In genomic region chr1:130811316-130811715, GRCm38 (mm10) we compare ENCODE assay signal across 31 mouse cellular contexts. TPM values are rescaled to one million over a fixed set of nuclear protein-coding genes. Genes with fewer than 3 reads are reported as not detected.
DNase-seq lines count a peak whose midpoint lies in the region; ATAC-seq and TF ChIP-seq lines count a peak whose summit lies in the region.
"Had no signal": no experiment of that assay in that cellular context is flagged by ENCODE, and none has a peak within 500 bp of the region (broad histone marks: within the 10 kb centered on the region; RNA-seq: fewer than 3 reads in every experiment).

No protein-coding gene starts in this region.

- H3K4me3 ChIP-seq in forebrain, embryonic 11.5 days (ENCODE audit: low read depth, low read length) = no peak overlapping the region
- H3K4me3 ChIP-seq in forebrain, embryonic 12.5 days (replicated peaks) = no peak overlapping the region
- no peak overlapping the region for H3K4me3 ChIP-seq in heart, embryonic 10.5 days
- no peak overlapping the region for H3K4me3 ChIP-seq in hindbrain, postnatal 0 days (ENCODE audit: low read length)
- H3K4me3 ChIP-seq in hindbrain, embryonic 12.5 days = no peak overlapping the region
- H3K4me3 ChIP-seq: embryonic facial prominence, embryonic 10.5 days; embryonic facial prominence, embryonic 13.5 days; erythroblast, embryonic 14.5 days; forebrain, embryonic 15.5 days; heart, embryonic 13.5 days had no signal

- H3K27me3 ChIP-seq in forebrain, embryonic 11.5 days (ENCODE audit: control insufficient read depth, insufficient read depth, low read length) = no peaks in the 10 kb centered on the region
- no peaks in the 10 kb centered on the region for H3K27me3 ChIP-seq in forebrain, embryonic 12.5 days
- peaks cover 7% of the 10 kb centered on the region; the same call in 1 of the 2 replicates for H3K27me3 ChIP-seq in heart, embryonic 10.5 days (ENCODE audit: insufficient read depth, poor library complexity, severe bottlenecking)
- H3K27me3 ChIP-seq in hindbrain, postnatal 0 days (ENCODE audit: insufficient read depth, low read length) = no peaks in the 10 kb centered on the region
- H3K27me3 ChIP-seq in hindbrain, embryonic 12.5 days = no peaks in the 10 kb centered on the region
- H3K27me3 ChIP-seq: embryonic facial prominence, embryonic 13.5 days; forebrain, embryonic 15.5 days had no signal

- H3K4me1 ChIP-seq in forebrain, embryonic 11.5 days (replicated peaks; ENCODE audit: control insufficient read depth, insufficient read depth, low read length) = no peaks in the 10 kb centered on the region
- H3K4me1 ChIP-seq in forebrain, embryonic 12.5 days = no peaks in the 10 kb centered on the region
- H3K4me1 ChIP-seq in heart, embryonic 10.5 days = no peaks in the 10 kb centered on the region
- H3K4me1 ChIP-seq in hindbrain, postnatal 0 days (ENCODE audit: insufficient read depth, low read length) = no peaks in the 10 kb centered on the region
- H3K4me1 ChIP-seq in hindbrain, embryonic 12.5 days = no peaks in the 10 kb centered on the region
- H3K4me1 ChIP-seq: embryonic facial prominence, embryonic 10.5 days; embryonic facial prominence, embryonic 13.5 days; forebrain, embryonic 15.5 days; heart, embryonic 13.5 days had no signal

- peak; percentile 42 for DNase-seq in forebrain, embryonic 11.5 days (ENCODE audit: low spot score)
- peak; percentile 52 for DNase-seq in heart, embryonic 10.5 days (ENCODE audit: low spot score)
- DNase-seq in heart, postnatal 14 days = no peak
- DNase-seq in hindbrain, postnatal 0 days (ENCODE audit: low spot score) = no peak
- DNase-seq: adrenal gland, adult 8-10 months; adrenal gland, postnatal 25 days; cerebellum, adult 11-12 months; cerebellum, adult 8-10 months; cerebellum, postnatal 10 days; cerebellum, postnatal 36 days; embryo, embryonic 11 days; gastrocnemius, postnatal 10 days; gastrocnemius, postnatal 36 days; kidney, adult 18-20 months; kidney, adult 9 months had no signal

- no peak overlapping the region for H3K4me2 ChIP-seq in forebrain, embryonic 11.5 days (ENCODE audit: low read depth, low read length, severe bottlenecking)
- no peak overlapping the region for H3K4me2 ChIP-seq in forebrain, embryonic 12.5 days
- H3K4me2 ChIP-seq in hindbrain, postnatal 0 days (ENCODE audit: low read depth, low read length) = 0 out of 2 replicates have a peak overlapping the region, but pooled peaks have one; percentile 1
- H3K4me2 ChIP-seq in hindbrain, embryonic 12.5 days (replicated peaks) = no peak overlapping the region
- H3K4me2 ChIP-seq: embryonic facial prominence, embryonic 13.5 days; forebrain, embryonic 15.5 days; heart, embryonic 13.5 days had no signal

- H3K9me3 ChIP-seq in forebrain, embryonic 11.5 days (ENCODE audit: control insufficient read depth, low read length) = no peaks in the 10 kb centered on the region
- H3K9me3 ChIP-seq in forebrain, embryonic 12.5 days = no peaks in the 10 kb centered on the region
- H3K9me3 ChIP-seq in heart, embryonic 10.5 days = no peaks in the 10 kb centered on the region
- no peaks in the 10 kb centered on the region for H3K9me3 ChIP-seq in hindbrain, postnatal 0 days (ENCODE audit: low read length)
- H3K9me3 ChIP-seq in hindbrain, embryonic 12.5 days (replicated peaks) = no peaks in the 10 kb centered on the region
- H3K9me3 ChIP-seq: embryonic facial prominence, embryonic 10.5 days; embryonic facial prominence, embryonic 13.5 days; forebrain, embryonic 15.5 days; heart, embryonic 13.5 days had no signal

- TF ChIP-seq CTCF in hindbrain, postnatal 0 days (IDR thresholded peaks at IDR 0.05; ENCODE audit: low read depth) = no peak

- no peaks in the 10 kb centered on the region for H3K36me3 ChIP-seq in forebrain, embryonic 11.5 days (ENCODE audit: control insufficient read depth, insufficient read depth, low read length)
- H3K36me3 ChIP-seq in forebrain, embryonic 12.5 days (replicated peaks) = no peaks in the 10 kb centered on the region
- H3K36me3 ChIP-seq in heart, embryonic 10.5 days = no peaks in the 10 kb centered on the region
- no peaks in the 10 kb centered on the region for H3K36me3 ChIP-seq in hindbrain, postnatal 0 days (ENCODE audit: insufficient read depth, low read length)
- H3K36me3 ChIP-seq in hindbrain, embryonic 12.5 days = no peaks in the 10 kb centered on the region
- H3K36me3 ChIP-seq: embryonic facial prominence, embryonic 10.5 days; embryonic facial prominence, embryonic 13.5 days; forebrain, embryonic 15.5 days; heart, embryonic 13.5 days had no signal

- WGBS in forebrain, embryonic 11.5 days = 71% methylated on average over 17 of the region's 17 CpGs
- WGBS in forebrain, embryonic 12.5 days = 69% methylated on average over 17 of the region's 17 CpGs
- WGBS in heart, embryonic 10.5 days = 69% methylated on average over 17 of the region's 17 CpGs
- 44% methylated on average over 17 of the region's 17 CpGs for WGBS in hindbrain, postnatal 0 days
- 51% methylated on average over 17 of the region's 17 CpGs for WGBS in hindbrain, embryonic 12.5 days

- intact Hi-C loops in heart, postnatal 14 days (cut with DNase I) = no loop called here

- H3K27ac ChIP-seq in forebrain, embryonic 11.5 days (ENCODE audit: low read depth, low read length) = no peak overlapping the region
- no peak overlapping the region for H3K27ac ChIP-seq in forebrain, embryonic 12.5 days
- no peak overlapping the region for H3K27ac ChIP-seq in heart, embryonic 10.5 days
- no peak overlapping the region for H3K27ac ChIP-seq in hindbrain, postnatal 0 days
- no peak overlapping the region for H3K27ac ChIP-seq in hindbrain, embryonic 12.5 days
- H3K27ac ChIP-seq: embryonic facial prominence, embryonic 10.5 days; embryonic facial prominence, embryonic 13.5 days; forebrain, embryonic 15.5 days; heart, embryonic 13.5 days had no signal

- no peak for ATAC-seq in forebrain, embryonic 11.5 days (replicated peaks; ENCODE audit: low FRiP score)
- ATAC-seq in forebrain, embryonic 12.5 days (ENCODE audit: low FRiP score) = no peak
- ATAC-seq in hindbrain, postnatal 0 days = no peak
- no peak for ATAC-seq in hindbrain, embryonic 12.5 days (ENCODE audit: low FRiP score)
- ATAC-seq: activated CD4-positive, CD25-positive, alpha-beta regulatory T cell, adult 4 months; forebrain, embryonic 15.5 days; intestine, embryonic 16.5 days had no signal

- no peak overlapping the region for H3K9ac ChIP-seq in forebrain, embryonic 11.5 days (ENCODE audit: low read length)
- H3K9ac ChIP-seq in forebrain, embryonic 12.5 days = no peak overlapping the region
- no peak overlapping the region for H3K9ac ChIP-seq in hindbrain, postnatal 0 days (replicated peaks; ENCODE audit: low read length)
- no peak overlapping the region for H3K9ac ChIP-seq in hindbrain, embryonic 12.5 days
- H3K9ac ChIP-seq: embryonic facial prominence, embryonic 13.5 days; forebrain, embryonic 15.5 days; heart, embryonic 13.5 days had no signal

RNA-seq across cellular contexts. Expression of gene Fcamr, which starts 10.6 kb away (rescaled TPM):
- not detected in 2 replicates for polyA plus RNA-seq in forebrain, embryonic 11.5 days (2014; fragmentation: Nextera tagmentation; extraction: Ambion mirVana)
- polyA plus RNA-seq in forebrain, embryonic 12.5 days (2016; fragmentation: Nextera tagmentation; extraction: Ambion mirVana) = not detected in 2 replicates
- 0.18 TPM in 1 of 2 replicates, not detected in the other for polyA plus RNA-seq in heart, embryonic 10.5 days (2016; fragmentation: Nextera tagmentation; extraction: Ambion mirVana)
- total RNA-seq in heart, postnatal 14 days (2021) = under 1 TPM; 0.17 to 0.41 TPM
- not detected in 2 replicates for total RNA-seq in hindbrain, postnatal 0 days (2014; rRNA removed)
- not detected in 2 replicates for polyA plus RNA-seq in hindbrain, postnatal 0 days (2015; fragmentation: Nextera tagmentation; extraction: Ambion mirVana)
- polyA plus RNA-seq in hindbrain, embryonic 12.5 days (2016; fragmentation: Nextera tagmentation; extraction: Ambion mirVana) = not detected in 2 replicates
- total RNA-seq: adrenal gland, postnatal 25 days; gastrocnemius, adult 18-20 months; gastrocnemius, postnatal 10 days; granulocyte monocyte progenitor cell, adult 5-6 weeks; hematopoietic stem cell, adult 5-6 weeks had no signal
- polyA plus RNA-seq: activated CD4-positive, CD25-positive, alpha-beta regulatory T cell, adult 4 months; cortical plate, adult 2 months; embryonic facial prominence, embryonic 10.5 days; embryonic facial prominence, embryonic 13.5 days; erythroblast, embryonic 14.5 days; forebrain, embryonic 15.5 days; heart, embryonic 13.5 days; heart, embryonic 16.5 days had no signal

RNA-seq across cellular contexts. Expression of gene Pigr, which starts 15.2 kb away (rescaled TPM):
- polyA plus RNA-seq in forebrain, embryonic 11.5 days (2014; fragmentation: Nextera tagmentation; extraction: Ambion mirVana) = not detected in 2 replicates
- polyA plus RNA-seq in forebrain, embryonic 12.5 days (2016; fragmentation: Nextera tagmentation; extraction: Ambion mirVana) = not detected in 2 replicates
- polyA plus RNA-seq in heart, embryonic 10.5 days (2016; fragmentation: Nextera tagmentation; extraction: Ambion mirVana) = not detected in 2 replicates
- total RNA-seq in heart, postnatal 14 days (2021) = under 1 TPM in 1 of 2 experiments, not detected in 1; 0.19 TPM
- not detected in 2 replicates for total RNA-seq in hindbrain, postnatal 0 days (2014; rRNA removed)
- not detected in 2 replicates for polyA plus RNA-seq in hindbrain, postnatal 0 days (2015; fragmentation: Nextera tagmentation; extraction: Ambion mirVana)
- not detected in 2 replicates for polyA plus RNA-seq in hindbrain, embryonic 12.5 days (2016; fragmentation: Nextera tagmentation; extraction: Ambion mirVana)
- total RNA-seq: adrenal gland, postnatal 25 days; gastrocnemius, postnatal 10 days; granulocyte monocyte progenitor cell, adult 5-6 weeks; heart, postnatal 25 days; hematopoietic stem cell, adult 5-6 weeks had no signal
- polyA plus RNA-seq: cortical plate, adult 2 months; embryonic facial prominence, embryonic 10.5 days; embryonic facial prominence, embryonic 13.5 days; forebrain, embryonic 15.5 days; heart, embryonic 13.5 days had no signal

RNA-seq across cellular contexts. Expression of gene Fcmr, which starts 54.2 kb away (rescaled TPM):
- polyA plus RNA-seq in forebrain, embryonic 11.5 days (2014; fragmentation: Nextera tagmentation; extraction: Ambion mirVana) = not detected in 2 replicates
- not detected in 2 replicates for polyA plus RNA-seq in forebrain, embryonic 12.5 days (2016; fragmentation: Nextera tagmentation; extraction: Ambion mirVana)
- polyA plus RNA-seq in heart, embryonic 10.5 days (2016; fragmentation: Nextera tagmentation; extraction: Ambion mirVana) = 2.7 and 2.8 TPM in 2 replicates
- total RNA-seq in heart, postnatal 14 days (2021) = under 1 TPM; 0.41 to 0.61 TPM
- total RNA-seq in hindbrain, postnatal 0 days (2014; rRNA removed) = 0.75 and 2.2 TPM in 2 replicates
- 2.5 and 2.7 TPM in 2 replicates for polyA plus RNA-seq in hindbrain, postnatal 0 days (2015; fragmentation: Nextera tagmentation; extraction: Ambion mirVana)
- not detected in 2 replicates for polyA plus RNA-seq in hindbrain, embryonic 12.5 days (2016; fragmentation: Nextera tagmentation; extraction: Ambion mirVana)
- total RNA-seq: ES-E14; gastrocnemius, postnatal 36 days; granulocyte monocyte progenitor cell, adult 5-6 weeks; hematopoietic stem cell, adult 5-6 weeks had no signal
- polyA plus RNA-seq: embryonic facial prominence, embryonic 10.5 days; embryonic facial prominence, embryonic 13.5 days; erythroblast, embryonic 14.5 days; forebrain, embryonic 15.5 days had no signal

Comparison
In these comparisons a context has a peak if more than half of its experiments do, and no peak if none do; other contexts are left out.
1. DNase-seq: peak in forebrain, embryonic 11.5 days (single experiment) and heart, embryonic 10.5 days (single experiment); none in heart, postnatal 14 days (0 of 2) and hindbrain, postnatal 0 days (single experiment).